In the genomic region with DNA sequence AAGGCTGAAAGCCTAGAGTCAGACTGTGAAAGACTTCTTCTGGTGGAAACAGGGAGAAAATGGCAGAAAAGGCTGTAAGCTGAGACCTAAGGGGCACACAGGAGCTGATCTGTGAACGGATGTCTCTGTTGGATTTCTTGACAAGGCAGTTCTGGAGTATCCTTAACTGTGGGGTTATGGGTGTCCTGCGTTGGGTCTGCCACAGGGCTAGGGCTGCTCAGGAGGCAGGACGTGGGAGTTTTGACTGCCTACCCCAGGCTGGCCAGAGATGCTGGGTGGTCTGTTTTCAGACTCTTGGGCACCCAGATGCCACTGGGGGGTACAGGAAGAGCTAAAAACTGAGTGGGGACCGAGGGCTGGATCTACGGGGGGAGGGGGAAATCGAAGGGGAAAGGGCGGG, we compare ENCODE assay signal across 11 mouse cellular contexts. TPM values are rescaled to one million over a fixed set of nuclear protein-coding genes. Genes with fewer than 3 reads are reported as not detected.
DNase-seq lines count a peak whose midpoint lies in the region; ATAC-seq and TF ChIP-seq lines count a peak whose summit lies in the region.
"Had no signal": no experiment of that assay in that cellular context is flagged by ENCODE, and none has a peak within 500 bp of the region (broad histone marks: within the 10 kb centered on the region; RNA-seq: fewer than 3 reads in every experiment).

No protein-coding gene starts in this region.

- H3K4me1 ChIP-seq in heart, adult 2 months (ENCODE audit: control insufficient read depth, insufficient read depth, low read length), result no peaks in the 10 kb centered on the region; the same call in 1 of the 2 replicates
- no peaks in the 10 kb centered on the region; the same call in 1 of the 2 replicates for H3K4me1 ChIP-seq in kidney, postnatal 0 days (replicated peaks; ENCODE audit: insufficient read depth, low read length)
- H3K4me1 ChIP-seq in embryonic facial prominence, embryonic 12.5 days, result peaks cover 17% of the 10 kb centered on the region
- H3K4me1 ChIP-seq in liver, embryonic 12.5 days, result peaks cover 17% of the 10 kb centered on the region
- H3K4me1 ChIP-seq in intestine, postnatal 0 days (replicated peaks; ENCODE audit: control insufficient read depth, insufficient read depth, low read length), result 0 out of 2 replicates have a peak, but pooled peaks cover 3% of the 10 kb centered on the region
- H3K4me1 ChIP-seq: forebrain, embryonic 13.5 days had no signal

- TF ChIP-seq POLR2A in heart, adult 2 months (IDR thresholded peaks at IDR 0.05; ENCODE audit: insufficient read depth, low read depth, low read length), result no peak

- peak overlapping the region; percentile 57 for H3K27ac ChIP-seq in heart, adult 2 months
- no peak overlapping the region for H3K27ac ChIP-seq in kidney, postnatal 0 days
- peak overlapping the region; percentile 26 for H3K27ac ChIP-seq in embryonic facial prominence, embryonic 12.5 days
- H3K27ac ChIP-seq in liver, embryonic 12.5 days, result peak overlapping the region; percentile 3; the same call in 1 of the 2 replicates
- H3K27ac ChIP-seq in intestine, postnatal 0 days (ENCODE audit: low read depth, low read length), result no peak overlapping the region
- H3K27ac ChIP-seq: forebrain, embryonic 13.5 days had no signal

- no peak for TF ChIP-seq EP300 in heart, adult 2 months (IDR thresholded peaks at IDR 0.05; ENCODE audit: insufficient read depth, low read depth, low read length)

- no peaks in the 10 kb centered on the region for H3K79me2 ChIP-seq in heart, adult 2 months (replicated peaks; ENCODE audit: control insufficient read depth, insufficient read depth, low read length)

- intact Hi-C loops in heart, adult 2 months (cut with DNase I), result no loop called here
- intact Hi-C loops in left cerebral cortex, postnatal 4 days (cut with DNase I), result no loop called here

- H3K9me3 ChIP-seq in kidney, postnatal 0 days (replicated peaks; ENCODE audit: low read length), result no peaks in the 10 kb centered on the region
- no peaks in the 10 kb centered on the region for H3K9me3 ChIP-seq in embryonic facial prominence, embryonic 12.5 days
- no peaks in the 10 kb centered on the region for H3K9me3 ChIP-seq in liver, embryonic 12.5 days (replicated peaks)
- H3K9me3 ChIP-seq in intestine, postnatal 0 days (ENCODE audit: control insufficient read depth), result no peaks in the 10 kb centered on the region
- H3K9me3 ChIP-seq: forebrain, embryonic 13.5 days had no signal

- no peak overlapping the region for H3K9ac ChIP-seq in heart, adult 2 months (ENCODE audit: low read depth, low read length)
- H3K9ac ChIP-seq in kidney, postnatal 0 days (ENCODE audit: low read depth, low read length), result no peak overlapping the region; the same call in 1 of the 2 replicates
- H3K9ac ChIP-seq in embryonic facial prominence, embryonic 12.5 days, result no peak overlapping the region
- H3K9ac ChIP-seq in liver, embryonic 12.5 days, result no peak overlapping the region
- no peak overlapping the region for H3K9ac ChIP-seq in intestine, postnatal 0 days (ENCODE audit: low read depth, low read length)
- H3K9ac ChIP-seq: forebrain, embryonic 13.5 days had no signal

- ATAC-seq in kidney, postnatal 0 days (replicated peaks; ENCODE audit: low FRiP score, low read depth), result no peak
- no peak for ATAC-seq in embryonic facial prominence, embryonic 12.5 days (ENCODE audit: insufficient number of reproducible peaks, insufficient read depth, low FRiP score, low TSS enrichment)
- peak; percentile 40; the same call in 1 of the 2 replicates for ATAC-seq in liver, embryonic 12.5 days
- no peak for ATAC-seq in intestine, postnatal 0 days
- ATAC-seq: forebrain, embryonic 13.5 days had no signal

- H3K4me2 ChIP-seq in kidney, postnatal 0 days (ENCODE audit: low read length), result peak overlapping the region; percentile 27
- peak overlapping the region; percentile 15; the same call in 1 of the 2 replicates for H3K4me2 ChIP-seq in embryonic facial prominence, embryonic 12.5 days (replicated peaks)
- H3K4me2 ChIP-seq in liver, embryonic 12.5 days, result peak overlapping the region; percentile 5
- no peak overlapping the region for H3K4me2 ChIP-seq in intestine, postnatal 0 days (replicated peaks; ENCODE audit: low read depth)
- H3K4me2 ChIP-seq: forebrain, embryonic 13.5 days had no signal

- no peak for DNase-seq in heart, adult 2 months
- DNase-seq in heart, adult 18-20 months, result no peak
- DNase-seq in kidney, postnatal 0 days (ENCODE audit: low spot score), result no peak
- no peak for DNase-seq in kidney, postnatal 10 days
- DNase-seq in left cerebral cortex, postnatal 4 days, result no peak
- DNase-seq: cerebellum, adult 18-20 months; thymus, adult 2 months had no signal

- no peak for TF ChIP-seq CTCF in heart, adult 2 months (IDR thresholded peaks at IDR 0.05)
- no peak for TF ChIP-seq CTCF in kidney, postnatal 0 days (IDR thresholded peaks at IDR 0.05; ENCODE audit: low read depth)
- TF ChIP-seq CTCF in intestine, postnatal 0 days (IDR thresholded peaks at IDR 0.05; ENCODE audit: low read depth), result no peak

- WGBS in heart, adult 2 months, result 53% methylated on average over 7 of the region's 7 CpGs
- 50% methylated on average over 7 of the region's 7 CpGs for WGBS in kidney, postnatal 0 days
- 63% methylated on average over 7 of the region's 7 CpGs for WGBS in embryonic facial prominence, embryonic 12.5 days
- WGBS in liver, embryonic 12.5 days (ENCODE audit: insufficient replicate concordance), result 48% methylated on average over 7 of the region's 7 CpGs
- 74% methylated on average over 7 of the region's 7 CpGs for WGBS in intestine, postnatal 0 days

- H3K27me3 ChIP-seq in heart, adult 2 months (ENCODE audit: control insufficient read depth, insufficient read depth, low read length), result no peaks in the 10 kb centered on the region
- H3K27me3 ChIP-seq in kidney, postnatal 0 days (ENCODE audit: insufficient read depth, low read length), result no peaks in the 10 kb centered on the region
- no peaks in the 10 kb centered on the region for H3K27me3 ChIP-seq in embryonic facial prominence, embryonic 12.5 days
- H3K27me3 ChIP-seq in liver, embryonic 12.5 days (replicated peaks), result no peaks in the 10 kb centered on the region
- no peaks in the 10 kb centered on the region for H3K27me3 ChIP-seq in intestine, postnatal 0 days (replicated peaks; ENCODE audit: control insufficient read depth, insufficient read depth, low read length)
- H3K27me3 ChIP-seq: forebrain, embryonic 13.5 days had no signal

- H3K4me3 ChIP-seq in heart, adult 2 months, result no peak overlapping the region
- H3K4me3 ChIP-seq in kidney, postnatal 0 days (replicated peaks; ENCODE audit: low read depth, low read length), result no peak overlapping the region
- H3K4me3 ChIP-seq in embryonic facial prominence, embryonic 12.5 days, result no peak overlapping the region
- no peak overlapping the region for H3K4me3 ChIP-seq in liver, embryonic 12.5 days
- H3K4me3 ChIP-seq in intestine, postnatal 0 days (ENCODE audit: low read depth, low read length), result no peak overlapping the region
- H3K4me3 ChIP-seq: forebrain, embryonic 13.5 days had no signal

- no peaks in the 10 kb centered on the region for H3K36me3 ChIP-seq in heart, adult 2 months (ENCODE audit: control insufficient read depth, insufficient read depth, low read length)
- no peaks in the 10 kb centered on the region for H3K36me3 ChIP-seq in kidney, postnatal 0 days (ENCODE audit: insufficient read depth, low read length)
- no peaks in the 10 kb centered on the region for H3K36me3 ChIP-seq in embryonic facial prominence, embryonic 12.5 days
- no peaks in the 10 kb centered on the region for H3K36me3 ChIP-seq in liver, embryonic 12.5 days
- no peaks in the 10 kb centered on the region for H3K36me3 ChIP-seq in intestine, postnatal 0 days (ENCODE audit: control insufficient read depth, insufficient read depth)

RNA-seq across cellular contexts. Expression of gene Ktn1, which starts 13.4 kb away (rescaled TPM):
- 100 to 1,000 TPM; 195 to 220 TPM for total RNA-seq in heart, adult 2 months (2021)
- 15.9 and 34.9 TPM in 2 replicates for polyA plus RNA-seq in heart, adult 2 months (2012; rRNA removed)
- total RNA-seq in heart, adult 18-20 months (2021), result 100 to 1,000 TPM; 188 to 203 TPM
- 68.3 and 69.0 TPM in 2 replicates for polyA plus RNA-seq in kidney, postnatal 0 days (2015; fragmentation: Nextera tagmentation; extraction: Ambion mirVana)
- polyA plus RNA-seq in embryonic facial prominence, embryonic 12.5 days (2016; fragmentation: Nextera tagmentation; extraction: Ambion mirVana), result 64.7 and 70.6 TPM in 2 replicates
- polyA plus RNA-seq in liver, embryonic 12.5 days (2016; fragmentation: Nextera tagmentation; extraction: Ambion mirVana), result 23.4 and 27.8 TPM in 2 replicates
- total RNA-seq in left cerebral cortex, postnatal 4 days (2021), result 100 to 1,000 TPM; 105 to 119 TPM
- 33.7 and 35.5 TPM in 2 replicates for polyA plus RNA-seq in intestine, postnatal 0 days (2015; fragmentation: Nextera tagmentation; extraction: Ambion mirVana)

Comparison
In these comparisons a context has a peak if more than half of its experiments do, and no peak if none do; other contexts are left out.
1. H3K27ac ChIP-seq: peak in heart, adult 2 months (single experiment), embryonic facial prominence, embryonic 12.5 days (single experiment) and liver, embryonic 12.5 days (single experiment); none in kidney, postnatal 0 days (single experiment) and intestine, postnatal 0 days (single experiment).